Mouse (Mus musculus) forebrain, embryonic 14.5 days (tissue): ENCODE measurements around the gene Taf3. TPM values are rescaled to one million over a fixed set of nuclear protein-coding genes. Genes with fewer than 3 reads are reported as not detected.

Source experiments
- ATAC-seq: fragments of 200-750 bp; cut with Nextera tagmentation; 2 replicates; pipeline ENCODE4 v1.8.0; 2017; ENCODE audit warnings: mild to moderate bottlenecking, moderate library complexity
- DNase-seq: peaks from one replicate; pipeline ENCODE4 v3.0.0-alpha.2; 2015; ENCODE audit warnings: low spot score
- H3K27ac ChIP-seq: fragments of 300-500 bp; sonication (generic); 2 replicates; pipeline ENCODE4 v1.5.1; 2014; ENCODE audit warnings: low read depth, mild to moderate bottlenecking, control low read depth, low read length, moderate library complexity
- H3K27me3 ChIP-seq: fragments of 300-500 bp; sonication (generic); replicated peaks from 2 replicates; pipeline ENCODE4 v1.6.1; 2014; ENCODE audit warnings: low read length, control low read depth, mixed read lengths; ENCODE audit not compliant: control insufficient read depth, insufficient read depth
- H3K36me3 ChIP-seq: fragments of 300-500 bp; sonication (generic); 2 replicates; pipeline ENCODE4 v1.6.1; 2014; ENCODE audit warnings: low read length, control low read depth; ENCODE audit not compliant: control insufficient read depth, insufficient read depth
- H3K4me1 ChIP-seq: fragments of 300-500 bp; sonication (generic); 2 replicates; pipeline ENCODE4 v1.6.1; 2014; ENCODE audit warnings: antibody characterized with exemption, low read length, control low read depth; ENCODE audit not compliant: control insufficient read depth, insufficient read depth
- H3K4me2 ChIP-seq: fragments of 300-500 bp; sonication (generic); 2 replicates; pipeline ENCODE4 v1.6.1; 2014; ENCODE audit warnings: mild to moderate bottlenecking, control low read depth, low read length
- H3K4me3 ChIP-seq: fragments of 300-500 bp; sonication (generic); 2 replicates; pipeline ENCODE4 v1.5.1; 2014; ENCODE audit warnings: low read depth, low read length, control low read depth
- H3K9ac ChIP-seq: fragments of 300-500 bp; sonication (generic); 2 replicates; pipeline ENCODE4 v1.6.1; 2014; ENCODE audit warnings: mild to moderate bottlenecking, low read length, control low read depth, moderate library complexity
- H3K9me3 ChIP-seq: fragments of 300-500 bp; sonication (generic); replicated peaks from 2 replicates; pipeline ENCODE4 v1.6.1; 2016; ENCODE audit warnings: low read length, control low read depth, mixed read lengths; ENCODE audit not compliant: control insufficient read depth
- WGBS: fragments of 180-500 bp; shearing (Covaris S2); extraction: QIAGEN DNeasy Blood & Tissue Kit; methylation state at CpG from one replicate; pipeline ENCODE4 v1.1.7; 2014; 5-methylcytosine and 5-hydroxymethylcytosine counted together
- polyA plus RNA-seq: library from polyadenylated mRNA; unstranded; fragments of >200 nt; fragmentation: Nextera tagmentation; extraction: Ambion mirVana; gene quantifications from 2 replicates; pipeline ENCODE4 v1.2.1, GENCODE M21; 2014

Gene Taf3
- 10.9 and 13.2 TPM in 2 replicates for polyA plus RNA-seq

DNA sequence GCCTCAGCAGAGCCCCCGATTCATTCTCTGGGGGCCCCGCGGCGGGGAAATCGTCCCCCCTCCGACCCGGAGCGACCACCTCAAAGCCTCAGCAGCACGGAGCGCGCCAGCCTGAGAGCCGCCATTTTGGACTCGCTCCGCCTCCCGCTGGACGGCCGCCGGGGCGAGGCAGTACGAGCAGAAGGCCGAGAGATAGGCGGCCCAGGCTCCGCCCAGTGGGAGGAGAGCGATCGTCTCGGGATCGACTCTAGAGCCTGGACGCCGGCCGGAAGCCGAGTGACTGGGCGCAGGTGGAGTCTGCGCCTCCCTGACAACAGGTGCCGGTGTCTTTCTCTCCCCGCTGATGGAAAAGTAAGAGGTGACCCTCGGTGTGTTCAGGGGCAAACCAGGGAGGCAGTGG is at the start of gene Taf3:
TSS of gene Taf3 (minus strand) at position 136 of the 400 bp plus-strand sequence.
- no peaks in the 10 kb centered on the region for H3K27me3 ChIP-seq
- H3K9ac ChIP-seq, result peak within 1 kb of the TSS; percentile 81
- DNase-seq (peak; percentile 97), ATAC-seq (peak; percentile 95)
- H3K36me3 ChIP-seq, result no peaks in the 10 kb centered on the region
- H3K4me1 ChIP-seq, result peaks cover 10% of the 10 kb centered on the region
- H3K4me2 ChIP-seq, result peak within 1 kb of the TSS; percentile 84
- peak within 1 kb of the TSS; percentile 27; the same call in 1 of the 2 replicates for H3K27ac ChIP-seq
- no peaks in the 10 kb centered on the region for H3K9me3 ChIP-seq
- peak within 1 kb of the TSS; percentile 91 for H3K4me3 ChIP-seq
- WGBS, result under 1% methylated on average over 36 of the region's 36 CpGs

DNA sequence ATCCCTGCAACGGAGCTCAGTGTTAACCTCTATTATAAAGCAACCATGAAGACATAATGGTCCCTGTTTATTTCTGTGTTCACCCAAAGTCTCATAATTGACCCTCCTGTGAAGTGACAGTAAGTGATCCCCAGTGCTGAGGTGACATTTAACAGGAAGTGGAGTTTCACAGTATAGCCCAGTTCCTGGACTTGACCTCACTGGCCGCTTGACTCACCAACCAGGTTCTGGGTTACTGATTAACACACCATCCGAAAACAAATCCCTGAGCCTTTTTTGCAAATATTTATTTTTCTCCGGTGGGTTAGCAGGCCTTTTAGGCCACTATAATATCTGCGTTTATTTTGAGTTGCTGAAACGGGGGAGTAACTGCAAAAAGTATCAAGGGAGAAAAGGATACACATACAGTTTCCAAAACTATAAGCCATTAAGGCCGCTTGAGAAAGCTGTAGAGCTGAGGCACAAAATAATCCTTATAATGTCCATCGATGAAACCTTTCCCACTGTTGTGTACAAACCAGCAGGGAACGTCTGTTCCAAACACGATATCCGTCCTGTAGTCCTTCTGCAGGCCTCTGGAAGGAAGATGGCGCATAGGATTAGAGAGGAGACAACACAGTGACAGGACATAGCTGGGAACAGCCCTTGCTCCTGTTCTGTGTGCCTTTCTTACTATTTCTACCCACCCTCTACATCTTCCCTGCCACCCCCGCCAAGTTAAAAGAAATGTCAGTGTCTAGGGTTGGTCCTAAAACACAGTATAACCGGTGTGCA is 46.1 kb upstream of the Taf3 start:
- Histone ChIP-seq H3K27ac (no peak overlapping the region), H3K27me3 (no peaks in the 10 kb centered on the region), H3K9ac (no peak overlapping the region), H3K9me3 (no peaks in the 10 kb centered on the region), H3K4me1 (no peaks in the 10 kb centered on the region), H3K4me3 (no peak overlapping the region), H3K4me2 (no peak overlapping the region), H3K36me3 (peaks cover 33% of the 10 kb centered on the region)
- ATAC-seq (no peak), DNase-seq (no peak)
- 92% methylated on average over 14 of the region's 14 CpGs for WGBS

DNA sequence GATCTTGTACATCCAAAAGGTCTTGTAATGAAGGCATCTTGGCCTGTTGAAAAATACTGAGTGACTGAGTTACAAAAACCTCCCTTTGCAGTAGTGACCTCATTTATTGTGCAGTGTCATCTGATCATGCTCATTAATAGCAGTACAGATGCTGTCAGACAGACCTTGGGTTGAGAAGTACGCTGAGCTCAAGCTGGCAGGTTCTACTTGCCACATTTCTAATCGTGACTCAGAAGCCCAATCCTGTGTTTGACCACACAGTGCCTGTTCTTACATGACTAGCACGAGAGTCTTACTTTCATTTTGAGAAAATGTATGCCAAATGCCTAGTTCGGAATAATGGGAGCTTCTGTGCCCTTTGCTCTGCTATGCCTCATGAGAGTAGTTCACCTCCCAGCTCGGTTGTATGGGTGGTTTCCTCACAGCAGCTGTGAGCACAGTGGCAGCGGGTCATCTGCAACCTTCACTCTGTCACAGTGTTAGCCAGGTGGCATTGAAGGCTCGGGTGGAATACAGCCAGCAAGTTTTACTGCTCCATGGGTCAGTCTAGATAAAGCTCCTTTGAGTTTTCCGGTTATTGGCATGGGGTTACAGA is 39.0 kb upstream of the Taf3 start:
- H3K9ac ChIP-seq, result no peak overlapping the region
- no peaks in the 10 kb centered on the region for H3K9me3 ChIP-seq
- H3K36me3 ChIP-seq, result peaks cover 44% of the 10 kb centered on the region
- WGBS, result 91% methylated on average over 8 of the region's 8 CpGs
- no peak overlapping the region for H3K4me3 ChIP-seq
- H3K27me3 ChIP-seq, result no peaks in the 10 kb centered on the region
- no peaks in the 10 kb centered on the region for H3K4me1 ChIP-seq
- ATAC-seq, result no peak
- H3K27ac ChIP-seq, result no peak overlapping the region
- DNase-seq, result no peak
- H3K4me2 ChIP-seq, result no peak overlapping the region

DNA sequence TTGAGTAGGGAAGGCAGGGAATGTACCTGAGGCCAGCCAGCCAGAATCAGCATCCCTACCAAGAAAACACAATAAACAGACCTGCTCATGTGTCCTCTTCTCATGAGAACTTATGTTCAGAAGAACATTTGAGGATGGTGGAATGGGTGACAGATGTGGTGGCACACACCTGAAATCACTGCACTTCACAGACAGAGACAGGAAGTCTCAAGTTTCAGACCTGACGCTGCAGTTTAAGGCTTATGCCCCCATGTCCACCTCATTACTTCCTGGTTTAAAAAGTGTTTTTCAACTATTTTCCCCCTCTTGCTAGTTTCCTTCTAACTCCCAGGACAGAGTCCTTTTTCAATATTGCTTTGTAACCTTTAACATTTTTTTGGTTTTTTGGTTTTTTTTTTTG is 34.3 kb upstream of the Taf3 start:
- WGBS, result 84% methylated on average over 1 of the region's 1 CpGs
- peaks cover 8% of the 10 kb centered on the region for H3K36me3 ChIP-seq
- H3K4me3 ChIP-seq, result no peak overlapping the region
- H3K9me3 ChIP-seq, result no peaks in the 10 kb centered on the region
- no peak for ATAC-seq
- H3K9ac ChIP-seq, result no peak overlapping the region
- DNase-seq, result no peak
- no peak overlapping the region for H3K4me2 ChIP-seq
- H3K27ac ChIP-seq, result no peak overlapping the region
- peaks cover 18% of the 10 kb centered on the region for H3K4me1 ChIP-seq
- H3K27me3 ChIP-seq, result no peaks in the 10 kb centered on the region

DNA sequence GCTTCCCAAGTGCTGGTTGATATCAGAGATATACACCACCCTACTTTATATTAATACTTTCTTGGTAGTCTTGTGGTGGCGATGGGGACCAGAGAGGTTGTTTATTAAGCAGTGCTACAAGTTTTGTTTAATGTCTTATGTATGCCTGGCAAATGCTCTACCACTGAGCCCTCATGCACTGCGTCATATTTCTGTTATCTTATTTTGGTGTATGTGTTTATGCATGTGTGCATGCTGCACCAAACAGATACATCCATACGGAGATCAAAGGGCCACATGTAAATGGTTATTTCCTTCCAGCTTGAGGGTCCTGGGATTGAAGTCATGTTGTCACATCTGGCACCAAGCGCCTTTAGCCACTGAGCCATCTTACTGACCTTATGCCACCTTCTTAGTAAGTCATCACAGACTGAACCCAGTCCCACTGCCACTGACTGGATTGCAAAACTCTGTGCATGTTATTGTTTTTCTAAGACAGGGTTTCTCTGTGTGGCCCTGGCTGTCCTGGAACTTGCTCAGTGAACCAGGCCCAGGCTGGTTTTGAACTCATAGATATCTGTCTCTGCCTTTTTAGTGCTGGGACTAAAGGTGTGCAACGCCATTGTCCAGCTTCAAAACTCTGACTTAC is 33.2 kb upstream of the Taf3 start:
- no peaks in the 10 kb centered on the region for H3K9me3 ChIP-seq
- peaks cover 18% of the 10 kb centered on the region for H3K4me1 ChIP-seq
- DNase-seq (no peak), ATAC-seq (no peak)
- no peaks in the 10 kb centered on the region for H3K27me3 ChIP-seq
- H3K36me3 ChIP-seq, result no peaks in the 10 kb centered on the region; the same call in 1 of the 2 replicates
- H3K4me2 ChIP-seq, result peak overlapping the region; percentile 69
- no peak overlapping the region for H3K27ac ChIP-seq
- peak overlapping the region; percentile 98; the same call in 1 of the 2 replicates for H3K9ac ChIP-seq
- WGBS, result 93% methylated on average over 5 of the region's 5 CpGs
- peak overlapping the region; percentile 95 for H3K4me3 ChIP-seq

DNA sequence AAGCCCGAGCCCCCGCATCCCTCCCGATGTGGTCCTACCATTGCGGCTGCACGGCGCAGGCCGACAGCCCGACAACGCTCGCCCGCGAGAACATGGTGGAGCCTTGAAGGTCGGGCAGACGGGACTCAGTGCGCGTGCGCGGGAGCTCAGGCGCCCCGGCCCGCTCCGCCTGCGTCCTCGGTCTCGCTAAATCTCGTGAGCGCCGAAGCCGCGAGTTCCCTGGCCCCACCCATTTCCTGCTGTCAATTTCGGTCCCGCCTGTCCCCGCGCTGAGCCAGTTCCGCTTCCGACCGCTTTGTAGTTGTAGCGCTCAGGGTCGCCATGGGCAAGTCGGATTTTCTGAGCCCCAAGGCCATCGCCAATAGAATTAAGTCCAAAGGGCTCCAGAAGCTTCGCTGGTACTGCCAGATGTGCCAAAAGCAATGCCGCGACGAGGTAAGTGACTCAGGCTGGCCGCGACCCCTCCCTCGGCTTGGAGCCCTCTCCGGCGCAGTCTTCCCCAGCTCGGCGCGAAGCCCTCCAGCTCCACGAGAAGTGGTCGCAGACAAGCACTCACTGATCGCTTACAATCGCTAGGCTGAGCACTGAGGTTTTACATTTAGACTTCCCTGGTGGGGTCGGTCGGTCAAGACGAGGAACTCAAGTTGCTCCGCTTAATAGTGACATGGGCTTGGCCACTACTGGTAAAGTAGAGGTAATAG is 32.1 kb upstream of the Taf3 start, which contains the start of the genes Atp5c1 and Kin:
TSS of gene Atp5c1 (minus strand) at position 201 of the 701 bp plus-strand sequence.
TSS of gene Kin (plus strand) at position 284 of the 701 bp plus-strand sequence.
- DNase-seq (peak; percentile 99), ATAC-seq (peak; percentile 98)
- H3K4me1 ChIP-seq, result peaks cover 18% of the 10 kb centered on the region
- peak within 1 kb of the TSS; percentile 95 for H3K4me3 ChIP-seq
- WGBS, result under 1% methylated on average over 61 of the region's 61 CpGs
- peak within 1 kb of the TSS; percentile 78 for H3K4me2 ChIP-seq
- no peaks in the 10 kb centered on the region for H3K9me3 ChIP-seq
- peak within 1 kb of the TSS; percentile 88 for H3K27ac ChIP-seq
- H3K27me3 ChIP-seq, result no peaks in the 10 kb centered on the region
- no peaks in the 10 kb centered on the region; the same call in 1 of the 2 replicates for H3K36me3 ChIP-seq
- H3K9ac ChIP-seq, result peak within 1 kb of the TSS; percentile 98

DNA sequence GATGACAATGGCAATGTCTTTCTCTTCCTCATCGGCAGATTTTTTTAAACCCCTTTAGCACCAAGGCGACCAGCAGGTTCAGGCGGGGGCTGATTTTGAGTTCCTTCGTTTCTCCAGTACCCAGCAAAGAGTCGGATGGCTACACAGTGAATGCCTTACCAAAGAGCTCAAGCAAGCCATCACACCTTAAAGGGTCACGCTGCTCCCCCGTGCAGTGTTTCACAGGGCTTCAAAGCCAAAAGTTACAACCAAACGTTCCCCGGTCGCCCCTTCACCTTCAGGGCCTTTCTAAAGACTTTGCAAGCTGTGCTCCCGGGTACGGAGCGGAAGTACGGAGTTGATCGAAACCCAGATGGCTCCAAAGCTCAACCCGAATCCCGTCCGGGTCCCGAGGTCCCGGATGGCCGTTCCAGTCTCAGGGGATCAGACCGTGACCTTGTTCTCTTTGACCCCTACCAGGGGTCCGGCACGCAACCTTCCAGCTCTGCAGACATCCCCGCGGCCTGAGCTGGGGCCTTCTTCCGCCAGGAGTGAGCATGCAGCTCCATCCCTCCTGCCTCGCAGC is 31.4 kb upstream of the Taf3 start:
- H3K9ac ChIP-seq, result peak overlapping the region; percentile 98
- H3K4me1 ChIP-seq, result peaks cover 18% of the 10 kb centered on the region
- DNase-seq (no peak), ATAC-seq (no peak)
- WGBS, result under 1% methylated on average over 28 of the region's 28 CpGs
- H3K4me3 ChIP-seq, result peak overlapping the region; percentile 95
- no peaks in the 10 kb centered on the region for H3K27me3 ChIP-seq
- peak overlapping the region; percentile 88 for H3K27ac ChIP-seq
- no peaks in the 10 kb centered on the region for H3K9me3 ChIP-seq
- H3K36me3 ChIP-seq, result no peaks in the 10 kb centered on the region; the same call in 1 of the 2 replicates
- peak overlapping the region; percentile 78 for H3K4me2 ChIP-seq

DNA sequence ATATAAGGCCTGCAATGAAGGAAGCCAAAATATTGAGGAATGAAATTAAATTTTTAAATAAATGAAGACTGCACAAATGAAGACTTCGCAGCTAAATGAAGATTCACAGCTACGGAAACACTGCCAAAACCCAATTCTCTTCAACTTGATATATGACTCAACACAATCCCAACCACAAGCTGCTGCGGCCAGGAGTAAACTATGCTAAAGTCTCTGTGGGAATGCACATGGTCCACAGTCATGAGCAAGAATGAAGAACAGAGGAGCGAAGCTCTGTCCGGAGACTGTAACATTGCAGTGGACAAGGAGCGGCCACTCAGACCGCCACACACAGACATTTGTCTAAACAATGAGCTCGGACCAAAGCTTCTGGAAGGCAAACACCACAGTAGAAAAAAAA is 28.3 kb upstream of the Taf3 start:
- no peaks in the 10 kb centered on the region for H3K9me3 ChIP-seq
- 89% methylated on average over 8 of the region's 8 CpGs for WGBS
- ATAC-seq, result no peak
- no peaks in the 10 kb centered on the region for H3K27me3 ChIP-seq
- H3K36me3 ChIP-seq, result no peaks in the 10 kb centered on the region
- peaks cover 16% of the 10 kb centered on the region for H3K4me1 ChIP-seq
- DNase-seq, result no peak
- H3K4me2 ChIP-seq, result no peak overlapping the region
- no peak overlapping the region for H3K27ac ChIP-seq
- no peak overlapping the region for H3K9ac ChIP-seq
- no peak overlapping the region for H3K4me3 ChIP-seq
